Mouse (Mus musculus): ENCODE results near the gene Nms.

Gene Nms

DNA sequence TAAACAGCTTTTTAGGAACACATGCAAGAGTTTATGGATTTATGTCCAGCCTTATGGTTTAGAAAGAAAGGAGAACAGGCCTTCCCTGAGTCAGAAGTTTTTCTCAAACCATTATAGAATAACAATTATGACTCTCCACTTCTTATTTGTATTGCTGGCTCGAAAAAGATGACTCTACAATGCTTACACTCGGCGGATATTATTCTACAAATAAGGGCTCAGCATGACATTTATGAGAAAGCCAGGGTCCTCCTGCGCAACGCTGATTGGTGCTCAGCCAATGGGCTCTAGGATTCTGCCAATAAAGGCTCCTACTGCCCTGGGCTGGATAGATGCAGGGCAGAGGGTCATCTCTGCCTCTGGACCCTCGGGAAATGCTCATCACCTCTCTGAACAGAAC lies at the start of gene Nms:
TSS of gene Nms (plus strand) at position 301 of the 400 bp plus-strand sequence.
- no peak for DNase-seq

DNA sequence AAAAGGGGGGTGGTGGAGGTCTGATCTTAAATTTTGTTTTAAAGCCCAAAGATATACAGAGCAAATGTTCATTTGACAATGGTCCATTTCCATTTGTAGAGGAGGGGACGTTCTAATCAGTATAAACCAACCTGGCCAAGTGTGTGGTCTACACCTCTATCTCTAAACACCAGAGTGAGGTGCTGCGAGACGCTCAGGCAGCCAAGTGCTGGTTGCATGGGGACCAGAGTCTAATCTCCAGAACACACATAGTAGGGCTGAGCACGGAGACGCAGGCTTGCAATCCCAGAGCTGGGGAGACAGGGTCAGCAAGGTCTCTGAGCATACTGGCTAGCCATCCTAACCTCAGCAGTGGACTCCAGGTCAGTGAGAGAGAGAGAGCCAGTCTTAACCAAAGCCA lies 47.5 kb upstream of the Nms start:
- no peak for DNase-seq

DNA sequence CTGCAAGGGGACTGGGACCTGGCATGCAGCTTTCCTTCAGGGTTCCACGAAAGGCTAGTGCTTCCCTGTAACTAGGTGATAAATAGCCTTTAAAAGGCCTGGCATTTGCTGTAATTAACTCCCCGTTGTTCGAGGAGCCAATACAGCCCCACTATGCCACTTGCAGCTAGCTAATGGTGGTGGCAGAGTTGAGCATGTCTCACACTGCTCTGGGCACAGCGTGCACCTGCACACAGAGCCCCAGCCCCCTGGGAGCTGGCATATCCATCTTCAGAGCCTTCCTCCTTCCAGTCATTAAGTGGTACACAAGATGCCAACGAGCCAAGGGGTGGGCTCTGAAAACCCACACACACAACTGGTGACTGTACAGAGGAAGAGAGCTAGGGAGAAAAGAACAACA lies 45.9 kb upstream of the Nms start:
- no peak for DNase-seq

DNA sequence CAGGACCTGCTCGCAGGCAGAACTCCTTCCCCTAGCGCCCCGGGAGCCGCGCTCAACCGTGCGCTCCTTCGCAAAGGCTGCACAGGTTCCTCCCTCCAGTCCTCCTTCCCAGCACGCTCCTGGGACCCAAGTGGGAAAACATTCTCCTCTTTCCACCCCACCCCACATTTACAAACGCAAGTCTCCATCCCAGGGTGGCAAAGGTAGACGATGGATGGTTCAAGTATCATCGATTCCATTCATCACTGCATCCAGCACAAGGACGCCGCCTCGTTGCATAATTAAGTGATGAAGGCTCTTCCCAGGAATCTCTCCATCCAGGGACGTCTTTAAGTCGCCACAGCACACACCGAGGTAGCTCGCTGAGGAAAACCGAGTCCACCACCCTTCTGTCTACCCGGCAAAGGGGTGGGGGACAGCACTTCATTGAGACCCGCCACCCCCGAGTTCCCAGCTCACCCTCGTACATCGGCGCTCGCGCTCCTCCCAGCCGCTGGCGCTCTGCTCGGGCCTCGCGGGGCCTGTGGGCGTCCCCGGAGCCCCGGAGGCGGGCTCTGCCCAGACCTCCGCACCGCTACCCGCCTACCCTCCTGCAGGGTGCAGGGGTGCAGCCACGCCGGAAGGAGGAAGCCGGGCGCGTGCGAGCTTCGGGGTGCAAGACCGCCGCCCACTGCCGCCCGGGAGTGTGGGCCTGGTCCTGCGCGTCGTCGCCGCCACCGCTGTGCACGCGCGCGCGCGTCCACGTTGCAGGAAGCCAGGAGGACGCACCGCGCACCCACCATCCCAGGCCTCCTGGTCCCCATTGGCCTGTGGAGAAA lies 41.3 kb upstream of the Nms start, which contains the start of gene Chst10:
TSS of gene Chst10 (minus strand) at position 731 of the 818 bp plus-strand sequence.
- DNase-seq = peak; percentile 3 to 55

DNA sequence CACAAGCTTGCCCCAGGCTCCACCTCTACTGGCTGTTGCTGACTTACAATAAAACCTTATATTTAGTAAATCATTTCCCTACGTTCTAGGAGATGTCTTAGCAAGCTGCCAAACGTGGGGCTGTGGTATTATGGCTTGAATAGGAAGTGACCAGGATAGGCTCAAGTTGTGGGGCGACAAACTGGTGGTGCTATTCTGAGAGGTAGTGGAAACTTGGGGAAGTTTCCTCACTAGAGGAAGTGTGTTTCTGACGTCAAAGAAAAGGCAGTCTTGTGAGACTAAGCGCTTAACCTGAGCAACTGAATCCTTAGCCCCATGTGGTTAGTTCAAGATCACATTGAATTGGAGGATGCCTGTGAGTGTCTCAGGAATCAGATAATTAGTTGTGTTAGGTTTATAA lies 36.4 kb upstream of the Nms start:
- no peak for DNase-seq

DNA sequence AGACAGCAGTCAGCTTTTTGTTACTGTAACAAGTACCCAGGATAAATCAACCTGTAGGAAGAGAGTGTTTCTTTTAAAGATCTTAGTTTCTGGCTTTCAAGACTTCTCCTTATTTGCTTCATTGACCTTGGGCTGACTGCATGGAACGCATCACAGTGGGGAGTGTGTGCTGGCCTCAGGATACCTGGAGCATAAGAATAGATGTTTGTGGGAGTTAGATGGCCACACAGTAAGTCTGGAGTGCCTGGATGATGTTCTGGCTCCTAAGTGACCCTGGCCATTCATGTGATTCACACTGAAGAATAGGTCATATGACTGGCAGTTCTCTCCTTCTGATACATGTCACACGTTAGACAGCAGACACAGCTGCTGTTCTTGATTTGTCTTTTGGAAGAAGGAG lies 35.0 kb upstream of the Nms start:
- DNase-seq = no peak

DNA sequence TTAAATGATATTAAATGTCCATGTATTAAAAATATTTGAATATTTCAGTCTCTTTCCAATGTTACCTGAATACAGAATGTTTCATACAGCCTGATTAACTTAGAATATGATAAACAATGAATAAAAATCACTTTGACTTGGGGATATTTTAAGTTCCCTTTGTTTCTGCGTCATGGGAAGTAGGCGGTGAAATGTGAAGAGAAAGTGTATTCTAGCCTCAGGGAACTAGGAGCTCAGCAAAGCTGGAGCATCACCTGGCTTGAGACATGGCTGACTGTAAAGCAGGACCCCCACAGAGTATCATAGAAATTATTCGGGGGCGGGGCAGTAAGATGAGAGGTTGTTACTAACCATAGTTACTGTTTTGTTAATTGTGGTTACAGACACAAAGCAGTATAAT lies 10.0 kb upstream of the Nms start:
- DNase-seq = no peak

DNA sequence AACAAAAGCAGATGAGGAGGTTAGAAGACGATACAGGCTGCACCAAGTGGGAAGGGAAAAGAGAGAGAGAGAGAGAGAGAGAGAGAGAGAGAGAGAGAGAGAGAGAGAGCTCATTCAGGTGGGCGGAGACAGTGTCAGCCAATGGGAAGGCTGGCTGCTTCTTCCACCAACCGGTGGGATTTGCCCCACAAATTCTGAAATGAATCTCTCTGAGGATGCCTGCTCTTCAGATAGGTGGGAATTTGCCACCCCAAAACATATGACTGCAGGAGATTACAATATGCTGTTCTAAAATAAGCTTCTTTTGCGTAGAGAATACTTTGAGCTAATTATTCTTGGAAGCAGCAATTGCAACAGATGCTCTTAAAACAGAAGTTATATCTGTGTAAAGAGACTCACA lies 9.5 kb upstream of the Nms start:
- DNase-seq = no peak

DNA sequence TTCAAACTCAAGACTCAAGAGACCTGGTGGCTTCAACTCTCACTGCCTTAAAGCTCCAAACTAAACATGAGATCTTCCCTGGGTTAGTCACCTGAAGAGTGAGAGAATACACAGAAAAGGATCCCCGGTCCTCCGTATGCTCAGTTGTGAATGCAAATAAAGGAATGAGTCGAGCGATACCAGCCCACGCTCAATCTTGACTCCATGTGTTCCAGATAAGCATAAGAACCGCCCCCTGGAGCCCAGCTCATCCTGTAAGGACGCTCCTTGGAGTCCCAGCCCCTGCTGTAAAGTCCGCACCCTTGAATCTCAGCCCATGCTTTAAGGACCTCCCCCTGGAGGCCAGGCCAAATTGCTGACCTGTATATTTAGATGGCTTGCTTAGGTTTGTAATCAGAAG lies 8.2 kb upstream of the Nms start:
- DNase-seq = no peak

DNA sequence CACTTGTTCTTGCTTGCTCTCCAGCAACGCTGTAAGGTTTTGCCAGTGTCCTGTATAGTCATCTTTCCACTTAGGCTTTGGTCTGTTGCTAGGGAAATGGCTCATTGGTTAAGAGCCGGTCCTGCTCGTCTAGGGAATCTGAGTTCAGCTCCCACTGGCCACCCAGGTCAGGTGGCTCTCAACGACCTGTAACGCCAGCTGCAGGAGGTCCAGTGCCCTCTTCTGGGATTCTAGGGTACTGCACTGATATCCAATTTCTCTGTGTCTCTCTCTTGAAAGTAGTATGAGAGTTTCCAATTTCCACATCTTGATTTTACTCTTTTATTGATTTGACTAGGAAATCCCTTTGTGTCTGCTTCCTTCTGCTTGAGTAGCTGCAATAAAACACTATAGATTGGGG lies 4.3 kb upstream of the Nms start:
- DNase-seq = peak in 1 of 2 experiments; percentile 36

DNA sequence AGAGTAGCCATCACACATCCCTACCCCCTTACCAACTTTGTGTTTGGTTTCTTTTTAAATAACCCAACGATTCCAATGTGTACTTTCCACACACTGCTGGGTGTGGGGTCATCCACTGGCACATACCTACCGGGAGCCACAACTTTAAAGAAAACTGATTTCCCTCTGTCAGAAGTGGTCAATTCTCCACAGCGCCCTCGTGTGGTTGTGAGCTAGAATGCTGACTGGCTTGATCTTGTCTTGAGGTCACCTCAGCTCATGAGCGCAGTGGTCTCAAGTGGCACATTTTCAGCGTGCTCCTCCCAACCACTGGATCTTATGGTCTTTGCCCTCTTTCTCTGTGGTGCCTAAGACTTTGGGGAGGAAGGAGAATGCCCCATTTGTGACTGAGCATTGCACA lies 2.2 kb upstream of the Nms start:
- peak in 1 of 2 experiments; percentile 42 for DNase-seq

DNA sequence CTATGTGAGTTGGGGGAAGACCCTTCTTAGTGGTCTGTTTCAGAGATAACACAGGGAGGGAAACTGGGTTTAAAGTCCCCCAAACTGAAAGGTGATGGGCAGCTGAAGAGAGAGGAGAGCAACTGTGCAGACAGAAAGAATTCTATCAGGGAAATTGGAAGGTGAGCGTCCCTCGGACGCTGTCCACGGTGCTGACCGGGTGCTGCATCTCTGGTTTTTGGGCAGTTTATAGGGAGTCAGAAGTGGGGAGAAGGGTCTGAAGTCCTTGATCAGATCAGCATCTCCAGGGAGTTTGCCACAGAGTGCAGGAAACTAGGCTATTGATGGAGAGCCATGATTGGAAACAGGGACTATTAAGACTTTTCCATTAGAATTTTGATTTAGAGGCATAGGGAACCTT lies 659 bp downstream of the Nms start:
- DNase-seq = peak in 1 of 2 experiments; percentile 61

DNA sequence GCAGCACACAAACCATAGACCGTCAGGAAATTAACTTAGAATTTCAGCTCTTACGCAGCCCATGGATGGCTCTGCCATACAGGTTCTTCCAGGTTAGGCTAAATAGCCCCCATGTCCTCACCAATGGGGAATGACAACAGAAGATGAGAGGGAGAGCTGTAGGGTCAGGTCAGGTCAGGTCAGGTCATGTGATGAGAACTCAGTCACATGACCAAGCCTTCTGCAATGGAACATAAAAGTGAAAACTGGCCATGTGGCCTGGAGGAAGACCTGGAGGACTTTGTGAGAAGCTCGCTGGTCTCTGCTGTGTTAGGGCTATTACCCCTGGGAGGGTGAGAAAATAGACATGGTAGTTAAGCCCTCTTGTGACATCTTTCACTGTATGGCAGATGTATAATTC lies 17.5 kb downstream of the Nms start:
- DNase-seq = no peak

DNA sequence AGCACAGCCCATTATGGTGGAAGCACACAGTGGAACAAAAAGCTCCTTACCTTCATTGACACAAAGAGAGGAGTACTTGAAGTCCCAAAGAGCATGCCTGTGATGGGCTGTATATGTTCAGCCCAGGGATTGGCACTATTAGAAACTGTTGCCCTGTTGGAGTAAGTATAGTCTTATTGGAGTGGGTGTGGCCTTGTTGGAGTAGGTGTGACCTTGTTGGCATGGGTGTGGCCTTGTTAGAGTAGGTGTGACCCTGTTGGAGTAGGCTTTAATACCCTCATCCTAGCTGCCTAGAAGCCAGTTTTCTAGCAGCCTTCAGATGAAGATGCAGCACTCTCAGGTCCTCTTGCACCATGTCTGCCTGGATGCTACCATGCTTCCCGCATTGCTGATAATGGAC lies 30.2 kb downstream of the Nms start:
- DNase-seq = no peak

DNA sequence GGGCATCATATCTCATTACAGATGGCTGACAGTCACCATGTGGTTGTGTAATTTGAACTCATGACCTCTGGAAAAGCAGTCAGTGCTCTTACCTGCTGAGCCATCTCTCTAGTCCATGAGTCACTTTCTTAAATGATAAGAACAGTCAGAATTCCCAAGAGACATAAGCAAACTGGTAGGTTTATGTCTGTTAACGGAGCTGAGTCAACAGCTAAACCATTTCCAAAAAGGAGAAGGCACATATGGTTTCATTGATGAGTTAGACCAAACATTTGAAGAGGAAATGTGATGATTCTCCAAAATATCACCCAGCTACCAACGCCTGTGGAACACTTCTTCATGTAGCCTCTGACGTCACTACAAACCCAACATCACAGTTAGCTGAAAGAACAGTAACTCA lies 32.8 kb downstream of the Nms start:
- no peak for DNase-seq

DNA sequence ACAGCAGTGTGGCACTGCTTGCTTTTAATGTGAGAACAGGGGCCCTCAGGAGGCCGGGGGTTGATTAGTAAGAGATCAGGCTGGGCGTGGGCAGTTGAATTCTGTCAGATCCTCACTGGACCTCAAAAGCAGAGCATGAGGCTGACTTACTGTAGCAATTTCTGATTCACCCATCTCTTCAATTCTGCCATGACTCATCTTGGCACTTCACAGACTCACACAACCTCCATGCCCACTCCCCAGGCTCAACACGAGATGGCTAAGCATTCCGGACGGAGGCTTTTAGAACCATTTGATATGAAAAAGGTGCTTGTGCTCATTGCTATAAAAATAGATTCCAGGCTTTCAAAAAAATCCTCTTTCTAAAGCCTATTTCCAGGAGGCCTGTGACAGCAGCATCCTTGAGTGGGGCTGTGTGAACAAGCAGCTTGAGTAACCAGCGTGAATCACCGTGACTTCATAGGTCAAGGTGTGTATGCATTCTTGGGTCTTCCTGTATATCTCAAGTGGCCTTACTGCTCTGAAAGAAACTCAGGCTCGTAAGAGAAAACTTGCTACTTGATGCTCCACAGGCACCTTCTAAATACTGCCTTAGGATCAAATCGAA lies 34.1 kb downstream of the Nms start:
- no peak for DNase-seq

DNA sequence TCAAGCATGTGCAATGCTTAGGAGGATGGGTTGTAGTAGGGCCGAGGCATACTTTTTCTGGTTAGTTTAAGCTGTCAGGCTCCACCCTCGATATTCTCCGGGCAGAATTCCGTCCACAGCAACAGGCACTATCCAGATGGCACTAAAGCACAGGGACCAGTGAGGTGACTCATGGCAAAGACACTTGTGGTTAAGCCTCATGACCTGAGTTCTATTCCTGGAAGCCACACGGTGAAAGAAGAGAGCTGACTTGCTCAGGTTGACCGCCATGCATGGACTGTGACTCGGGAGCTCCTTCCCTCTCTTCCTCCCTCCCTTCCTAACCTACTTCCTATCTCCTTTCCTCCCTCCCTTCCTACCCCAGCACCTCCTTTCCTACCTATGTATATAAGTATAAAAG lies 41.0 kb downstream of the Nms start:
- no peak for DNase-seq

DNA sequence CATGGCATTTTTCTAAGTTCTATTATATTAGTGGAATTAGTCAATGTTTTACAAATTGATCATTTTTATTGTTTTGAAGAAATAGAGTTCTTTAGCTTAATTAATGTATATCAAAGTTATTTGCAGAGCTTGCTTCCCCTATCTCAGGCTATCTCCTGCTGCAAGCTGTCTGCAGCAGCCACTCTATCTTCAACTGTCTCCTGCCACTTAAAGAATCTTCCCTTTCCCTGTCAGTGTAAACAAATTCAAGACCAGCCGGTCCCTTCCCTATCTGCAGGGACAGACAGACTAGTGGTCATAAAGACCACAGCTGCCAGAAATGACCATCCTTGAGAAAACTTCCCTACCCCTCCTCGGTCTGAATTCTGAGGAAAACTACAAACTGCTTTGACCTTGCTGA lies 44.9 kb downstream of the Nms start:
- no peak for DNase-seq

DNA sequence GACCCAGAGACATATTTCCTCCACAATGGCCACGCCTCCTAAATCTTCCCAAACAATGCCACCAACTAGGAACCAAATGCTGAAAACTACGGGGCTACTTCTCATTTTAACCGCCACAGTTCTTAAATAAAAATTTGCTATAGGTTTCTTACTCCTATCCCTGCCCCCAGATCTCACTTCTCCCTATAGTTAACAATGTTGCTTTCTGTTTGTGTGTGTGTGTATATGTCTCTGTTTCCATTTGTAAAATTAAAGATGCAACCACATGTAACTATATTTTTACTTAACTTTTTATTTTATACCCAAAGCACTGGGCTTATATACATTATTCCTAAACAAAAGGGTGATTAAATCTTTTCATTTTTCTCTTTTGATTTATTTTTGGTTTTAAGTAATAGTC lies 46.4 kb downstream of the Nms start, which contains the start of gene Pdcl3:
TSS of gene Pdcl3 (plus strand) at position 301 of the 400 bp plus-strand sequence.
- DNase-seq = no peak

DNA sequence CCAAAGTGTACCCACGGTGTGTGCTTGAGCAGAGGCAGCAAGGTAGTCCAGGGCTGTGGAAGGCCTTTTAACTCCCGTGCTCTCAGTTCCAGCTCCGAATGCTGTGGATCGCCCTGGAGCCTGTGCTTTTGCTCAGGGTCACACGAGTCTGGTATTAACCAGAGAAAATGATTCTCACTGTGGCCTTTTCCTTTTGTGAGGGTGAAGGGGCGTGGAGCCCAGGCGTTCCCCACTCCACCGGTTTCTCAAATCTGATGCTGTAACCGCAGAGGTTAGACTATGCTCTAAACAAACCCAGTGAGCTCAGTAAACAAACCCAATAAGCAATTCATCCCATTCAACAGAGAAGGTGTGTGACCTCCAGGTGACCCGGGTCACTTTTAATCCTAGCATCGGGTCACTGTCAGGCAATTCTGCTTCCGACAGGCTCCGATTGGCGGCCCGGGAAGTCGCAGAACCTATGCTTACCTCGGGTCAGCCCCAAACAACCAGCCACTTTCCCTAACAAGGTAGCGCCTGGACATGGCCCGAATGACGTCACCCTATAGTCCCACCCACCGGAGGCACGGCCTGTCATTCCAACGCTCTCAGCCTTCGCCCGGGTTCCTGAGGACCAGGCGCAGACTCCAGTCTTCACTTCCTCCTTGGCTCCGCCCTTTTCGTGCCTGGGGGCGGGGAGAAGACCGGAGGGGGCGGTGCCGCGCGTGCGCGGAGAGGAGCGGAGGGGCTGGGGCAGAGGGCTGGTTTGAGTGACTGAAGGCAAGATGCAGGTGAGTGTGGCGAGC lies 48.3 kb downstream of the Nms start:
- peak; percentile 97 to 99 for DNase-seq

DNA sequence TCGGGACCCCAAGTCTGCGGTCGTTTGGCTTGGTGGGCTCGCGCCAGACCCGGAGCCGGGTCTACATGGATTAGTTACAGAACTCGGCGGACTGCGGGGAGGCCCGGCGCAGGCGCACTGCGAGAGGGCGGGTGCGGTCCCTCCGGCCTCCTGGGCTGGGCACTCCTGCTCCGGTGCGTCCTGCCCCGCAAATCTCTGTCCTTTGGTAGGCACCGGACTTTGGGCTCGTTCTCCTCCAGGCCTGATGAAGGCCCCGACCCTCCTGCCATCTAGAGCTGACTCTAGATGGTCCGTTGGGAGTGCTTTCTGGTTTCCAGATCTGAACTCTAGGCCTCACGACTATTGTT lies 48.9 kb downstream of the Nms start:
- DNase-seq = no peak

DNA sequence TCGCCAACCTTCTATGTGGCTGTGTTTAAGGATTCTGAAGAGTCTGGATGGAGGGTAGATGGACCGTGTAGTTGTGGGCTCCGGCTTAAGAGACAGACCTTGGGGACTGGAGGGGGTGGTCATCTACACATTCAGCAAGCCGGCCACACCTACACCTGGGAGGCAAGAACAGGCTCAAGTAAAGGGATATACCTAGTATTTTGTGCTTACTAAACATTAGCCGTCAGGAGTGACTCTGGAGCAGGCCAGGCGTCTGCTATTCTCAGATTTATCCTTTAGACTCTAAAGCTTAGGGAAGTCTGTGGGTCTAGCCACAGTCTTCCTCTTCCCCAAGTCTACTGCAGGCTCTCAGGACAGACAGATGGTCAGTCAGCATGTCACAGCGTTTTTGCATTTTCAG lies 49.4 kb downstream of the Nms start:
- no peak for DNase-seq

DNA sequence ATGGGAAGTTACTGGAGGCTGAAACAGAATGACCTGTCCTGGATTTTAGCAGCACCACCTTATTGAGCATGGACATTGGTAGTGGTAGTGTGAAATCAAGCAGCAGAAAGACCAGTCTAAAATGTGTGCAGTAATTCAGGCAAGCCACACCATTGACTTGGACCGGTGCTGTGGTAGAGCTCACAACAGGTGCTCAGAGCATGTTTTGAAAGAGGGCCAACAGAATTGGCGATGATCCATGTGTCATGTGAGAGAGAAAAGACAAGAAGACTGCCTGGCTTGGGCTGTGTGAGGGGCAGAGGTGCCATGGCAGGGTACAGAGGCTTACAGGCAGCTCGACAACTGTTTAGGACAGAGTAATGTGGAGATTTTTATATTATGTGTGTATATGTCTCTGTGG lies 53.4 kb downstream of the Nms start:
- DNase-seq = peak; percentile 74 to 75
